Mouse (Mus musculus) neutrophil, adult 5-6 weeks (primary cell): ENCODE data around the gene Prune1. TPM values are rescaled to one million over a fixed set of nuclear protein-coding genes. Genes with fewer than 3 reads are reported as not detected.
A peak's percentile ranks its signal among the peaks of the same experiment; 100 is the strongest.

Experiments used
- ATAC-seq: fragments of 151-379, 151-347 bp; 2 replicates; pipeline ENCODE4 v1.8.0; 2017; ENCODE audit warnings: mild to moderate bottlenecking, moderate TSS enrichment; ENCODE audit not compliant: insufficient number of reproducible peaks, poor library complexity, low FRiP score, severe bottlenecking; ENCODE audit errors: extremely low read depth
- total RNA-seq: library from RNA; stranded (forward); fragments of 200-1000 nt; gene quantifications from 2 replicates; pipeline ENCODE4 v1.2.3, GENCODE M21; 2017

Prune1 gene
- total RNA-seq: 12.0 and 13.3 TPM in 2 replicates

GRCm38 (mm10) chr3:95281216-95282126 is at the start of gene Prune1, which contains the start of gene Mindy1:
Gene Prune1, minus strand, starts transcription at chr3:95282076.
Gene Mindy1, plus strand, starts transcription at chr3:95281345.
- ATAC-seq: peak; percentile 95

GRCm38 (mm10) chr3:95331528-95331927 is 49.7 kb upstream of the Prune1 start:
- ATAC-seq: no peak

GRCm38 (mm10) chr3:95328803-95329404 is 47.0 kb upstream of the Prune1 start:
- ATAC-seq: no peak

- no peak for ATAC-seq
These were observed 42.7 kb upstream of the Prune1 start for GRCm38 (mm10) chr3:95324454-95325144.

GRCm38 (mm10) chr3:95323429-95323828 is 41.6 kb upstream of the Prune1 start:
- no peak for ATAC-seq

- ATAC-seq: no peak
These were observed 38.1 kb upstream of the Prune1 start for GRCm38 (mm10) chr3:95319701-95320625.

GRCm38 (mm10) chr3:95319110-95319509 is 37.2 kb upstream of the Prune1 start:
- ATAC-seq: no peak

- 0 out of 2 replicates have a peak, but pooled peaks have one; percentile 18 for ATAC-seq
These were observed 36.7 kb upstream of the Prune1 start for GRCm38 (mm10) chr3:95318548-95318947.

- ATAC-seq: peak; percentile 39
These were observed 35.7 kb upstream of the Prune1 start for GRCm38 (mm10) chr3:95317414-95318080.

- no peak for ATAC-seq
These were observed 34.1 kb upstream of the Prune1 start for GRCm38 (mm10) chr3:95315844-95316550.

GRCm38 (mm10) chr3:95315094-95315843 is 33.4 kb upstream of the Prune1 start:
- ATAC-seq: peak; percentile 75

GRCm38 (mm10) chr3:95314486-95315093 is 32.7 kb upstream of the Prune1 start, which contains the start of gene Cers2:
Gene Cers2, plus strand, starts transcription at chr3:95314791.
- ATAC-seq: no peak

- no peak for ATAC-seq
These were observed 32.2 kb upstream of the Prune1 start for GRCm38 (mm10) chr3:95314075-95314474.

GRCm38 (mm10) chr3:95313476-95313875 is 31.6 kb upstream of the Prune1 start:
- ATAC-seq: no peak

GRCm38 (mm10) chr3:95312623-95313022 is 30.7 kb upstream of the Prune1 start:
- peak; percentile 51; the same call in 1 of the 2 replicates for ATAC-seq
